Mouse (Mus musculus) heart, embryonic 14.5 days (tissue): Measurements from ENCODE around the gene Pi4k2a. TPM values are rescaled to one million over a fixed set of nuclear protein-coding genes. Genes with fewer than 3 reads are reported as not detected.

Experiments used
- ATAC-seq: fragments of 200-750 bp; cut with Nextera tagmentation; 2 replicates; pipeline ENCODE4 v1.8.0; 2017; ENCODE audit warnings: low read depth, moderate TSS enrichment; ENCODE audit not compliant: insufficient number of reproducible peaks, insufficient read depth, low FRiP score
- H3K27ac ChIP-seq, 2 experiments: fragments of 200-500 bp in 1 of 2; fragments of 300-500 bp in 1 of 2; sonication (generic) in 1 of 2; replicated peaks in 1 of 2; 2 replicates each; pipeline ENCODE4 v1.5.1; 2012 to 2014; ENCODE audit warnings: low read depth in 2 of 2, low read length in 2 of 2, control low read depth in 1 of 2, mild to moderate bottlenecking in 1 of 2, mixed read lengths in 1 of 2; ENCODE audit not compliant: control insufficient read depth in 1 of 2, insufficient read depth in 1 of 2
- H3K27me3 ChIP-seq: fragments of 300-500 bp; sonication (generic); 2 replicates; pipeline ENCODE4 v1.6.1; 2014; ENCODE audit warnings: mild to moderate bottlenecking, low read length, control low read depth; ENCODE audit not compliant: control insufficient read depth, insufficient read depth
- H3K36me3 ChIP-seq: fragments of 300-500 bp; sonication (generic); 2 replicates; pipeline ENCODE4 v1.6.1; 2014; ENCODE audit warnings: mild to moderate bottlenecking, control low read depth, low read length, mixed read lengths; ENCODE audit not compliant: control insufficient read depth, insufficient read depth
- H3K4me1 ChIP-seq, 2 experiments: fragments of 200-500 bp in 1 of 2; fragments of 300-500 bp in 1 of 2; sonication (generic) in 1 of 2; 2 replicates each; pipeline ENCODE4 v1.6.1; 2012 to 2014; ENCODE audit warnings: low read length in 2 of 2, control low read depth in 1 of 2, mixed read lengths in 1 of 2; ENCODE audit not compliant: control insufficient read depth in 2 of 2, insufficient read depth in 2 of 2
- H3K4me2 ChIP-seq: fragments of 300-500 bp; sonication (generic); 2 replicates; pipeline ENCODE4 v1.6.1; 2014; ENCODE audit warnings: mild to moderate bottlenecking, low read length
- H3K4me3 ChIP-seq, 2 experiments: fragments of 200-500 bp in 1 of 2; fragments of 300-500 bp in 1 of 2; sonication (generic) in 1 of 2; 2 replicates each; pipeline ENCODE4 v1.5.1; 2012 to 2014; ENCODE audit warnings: low read length in 2 of 2, mild to moderate bottlenecking in 2 of 2, control low read depth in 1 of 2, low read depth in 1 of 2, moderate library complexity in 1 of 2; ENCODE audit not compliant: control insufficient read depth in 1 of 2, insufficient read depth in 1 of 2
- H3K9ac ChIP-seq: fragments of 300-500 bp; sonication (generic); 2 replicates; pipeline ENCODE4 v1.6.1; 2014; ENCODE audit warnings: mild to moderate bottlenecking, low read length
- H3K9me3 ChIP-seq: fragments of 300-500 bp; sonication (generic); 2 replicates; pipeline ENCODE4 v1.6.1; 2016; ENCODE audit warnings: low read length, control low read depth; ENCODE audit not compliant: control insufficient read depth
- WGBS: fragments of 180-500 bp; shearing (Covaris S2); extraction: QIAGEN DNeasy Blood & Tissue Kit; methylation state at CpG from one replicate; pipeline ENCODE4 v1.1.7; 2014; 5-methylcytosine and 5-hydroxymethylcytosine counted together
- polyA plus RNA-seq: library from polyadenylated mRNA; unstranded; fragments of >200 nt; fragmentation: Nextera tagmentation; extraction: Ambion mirVana; gene quantifications from 2 replicates; pipeline ENCODE4 v1.2.1, GENCODE M21; 2014

The Pi4k2a gene
- polyA plus RNA-seq, 1 experiment from 2014 or later = 20.2 TPM

GRCm38 (mm10) chr19:42166130-42166529 lies 75.9 kb downstream of the Pi4k2a start:
- peak overlapping the region; percentile 51; the same call in 1 of the 2 replicates for H3K9ac ChIP-seq
- H3K4me3 ChIP-seq = peak overlapping the region in 1 of 2 experiments; percentile 21; a peak in 1 of 4 replicates
- H3K4me2 ChIP-seq = peak overlapping the region; percentile 59
- H3K27me3 ChIP-seq = peaks cover 8% of the 10 kb centered on the region; the same call in 1 of the 2 replicates
- no peak for ATAC-seq
- peaks cover 0 to 12% of the 10 kb centered on the region in 2 experiments; a peak in 2 of 4 replicates for H3K4me1 ChIP-seq
- no peak overlapping the region for H3K27ac ChIP-seq
- WGBS = 2% methylated on average over 12 of the region's 12 CpGs
- no peaks in the 10 kb centered on the region for H3K9me3 ChIP-seq
- H3K36me3 ChIP-seq = no peaks in the 10 kb centered on the region

- no peaks in the 10 kb centered on the region for H3K36me3 ChIP-seq
- H3K4me1 ChIP-seq = peaks cover 4 to 18% of the 10 kb centered on the region in 2 experiments
- H3K4me2 ChIP-seq = no peak overlapping the region
- H3K9ac ChIP-seq = no peak overlapping the region
- no peak overlapping the region for H3K4me3 ChIP-seq
- no peaks in the 10 kb centered on the region for H3K9me3 ChIP-seq
- no peak for ATAC-seq
- peaks cover 8% of the 10 kb centered on the region; the same call in 1 of the 2 replicates for H3K27me3 ChIP-seq
- H3K27ac ChIP-seq = no peak overlapping the region
- 45% methylated on average over 3 of the region's 3 CpGs for WGBS
These were observed 76.5 kb downstream of the Pi4k2a start for GRCm38 (mm10) chr19:42166766-42167165.

- 59% methylated on average over 9 of the region's 9 CpGs for WGBS
These were observed 77.2 kb downstream of the Pi4k2a start for GRCm38 (mm10) chr19:42167489-42167888.

GRCm38 (mm10) chr19:42169322-42169975 lies 79.2 kb downstream of the Pi4k2a start:
- Histone ChIP-seq H3K9ac (no peak overlapping the region; the same call in 1 of the 2 replicates), H3K4me1 (peaks cover 4 to 18% of the 10 kb centered on the region in 2 experiments), H3K9me3 (no peaks in the 10 kb centered on the region), H3K27ac (no peak overlapping the region), H3K36me3 (no peaks in the 10 kb centered on the region), H3K27me3 (peaks cover 8% of the 10 kb centered on the region; the same call in 1 of the 2 replicates), H3K4me3 (0 out of 4 replicates have a peak overlapping the region, but pooled peaks of 1 of the 2 experiments have one; percentile 90), H3K4me2 (peak overlapping the region; percentile 95; the same call in 1 of the 2 replicates)
- no peak for ATAC-seq
- WGBS = 46% methylated on average over 10 of the region's 10 CpGs

More at GRCm38 (mm10) chr19:42167489-42167888, 77.2 kb downstream of the Pi4k2a start:
- Histone ChIP-seq H3K36me3 (no peaks in the 10 kb centered on the region), H3K27ac (no peak overlapping the region), H3K4me3 (no peak overlapping the region), H3K9me3 (no peaks in the 10 kb centered on the region), H3K4me2 (no peak overlapping the region), H3K27me3 (peaks cover 8% of the 10 kb centered on the region; the same call in 1 of the 2 replicates), H3K9ac (no peak overlapping the region), H3K4me1 (peaks cover 4 to 18% of the 10 kb centered on the region in 2 experiments)
- no peak for ATAC-seq

GRCm38 (mm10) chr19:42170025-42170969 lies 80.0 kb downstream of the Pi4k2a start:
- WGBS = 1% methylated on average over 51 of the region's 56 CpGs
- Histone ChIP-seq H3K4me2 (peak overlapping the region; percentile 95), H3K4me1 (peaks cover 4 to 18% of the 10 kb centered on the region in 2 experiments)

More at GRCm38 (mm10) chr19:42170025-42170969, 80.0 kb downstream of the Pi4k2a start:
- H3K27ac ChIP-seq = peak overlapping the region in 1 of 2 experiments; percentile 57; a peak in 1 of 4 replicates
- no peaks in the 10 kb centered on the region for H3K36me3 ChIP-seq
- peak; percentile 91 for ATAC-seq
- H3K27me3 ChIP-seq = peaks cover 6% of the 10 kb centered on the region; the same call in 1 of the 2 replicates
- H3K4me3 ChIP-seq = peak overlapping the region; percentile 63 to 90
- peak overlapping the region; percentile 93 for H3K9ac ChIP-seq
- H3K9me3 ChIP-seq = no peaks in the 10 kb centered on the region

Other genes with a start within 250 kb of the Pi4k2a start
- 1.2 and 2.0 TPM in 2 replicates for gene Frat2, start 242.3 kb upstream of the Pi4k2a start, polyA plus RNA-seq
- 5.8 and 6.4 TPM in 2 replicates for gene Rrp12, start 194.3 kb upstream of the Pi4k2a start, polyA plus RNA-seq
- gene Pgam1, start 178.5 kb upstream of the Pi4k2a start, polyA plus RNA-seq = 787 and 805 TPM in 2 replicates
- 40.8 and 42.0 TPM in 2 replicates for gene Exosc1, start 157.0 kb upstream of the Pi4k2a start, polyA plus RNA-seq
- gene Zdhhc16, start 157.0 kb upstream of the Pi4k2a start, polyA plus RNA-seq = 42.3 and 47.8 TPM in 2 replicates
- 24.4 and 28.3 TPM in 2 replicates for gene Mms19, start 109.3 kb upstream of the Pi4k2a start, polyA plus RNA-seq
- gene Ubtd1, start 108.7 kb upstream of the Pi4k2a start, polyA plus RNA-seq = 11.8 and 13.2 TPM in 2 replicates
- gene Ankrd2, start 54.5 kb upstream of the Pi4k2a start, polyA plus RNA-seq = not detected in 2 replicates
- 0.74 and 0.76 TPM in 2 replicates for gene Hoga1, start 44.9 kb upstream of the Pi4k2a start, polyA plus RNA-seq
- not detected in 2 replicates for gene 4933411K16Rik, start 38.2 kb upstream of the Pi4k2a start, polyA plus RNA-seq
- gene Morn4, start 4.1 kb upstream of the Pi4k2a start, polyA plus RNA-seq = 14.0 and 15.6 TPM in 2 replicates
- 36.0 and 38.2 TPM in 2 replicates for gene Avpi1, start 38.6 kb downstream of the Pi4k2a start, polyA plus RNA-seq
- gene Marveld1, start 56.9 kb downstream of the Pi4k2a start, polyA plus RNA-seq = 17.8 and 25.0 TPM in 2 replicates
- gene Zfyve27, start 73.5 kb downstream of the Pi4k2a start, polyA plus RNA-seq = 14.7 and 15.7 TPM in 2 replicates
- 4.3 and 4.4 TPM in 2 replicates for gene Sfrp5, start 111.8 kb downstream of the Pi4k2a start, polyA plus RNA-seq
- 0.11 and 0.34 TPM in 2 replicates for gene Golga7b, start 157.1 kb downstream of the Pi4k2a start, polyA plus RNA-seq